Mouse (Mus musculus): ENCODE data around the gene Mapkapk3. TPM values are rescaled to one million over a fixed set of nuclear protein-coding genes. Genes with fewer than 3 reads are reported as not detected.

The Mapkapk3 gene
- polyA plus RNA-seq, 1 experiment from 2014 or later = 11.3 TPM

- no peak overlapping the region for H3K4me3 ChIP-seq (ENCODE audit: low read length)
- no peak overlapping the region for H3K27ac ChIP-seq (ENCODE audit: low read length)
- no peaks in the 10 kb centered on the region for H3K36me3 ChIP-seq (ENCODE audit: insufficient read depth, low read length)
- 58% methylated on average over 4 of the region's 4 CpGs for WGBS
- H3K4me2 ChIP-seq (replicated peaks; ENCODE audit: low read depth, low read length) = no peak overlapping the region
- H3K27me3 ChIP-seq (ENCODE audit: insufficient read depth, low read length) = no peaks in the 10 kb centered on the region
- no peak overlapping the region for H3K9ac ChIP-seq (replicated peaks; ENCODE audit: low read length)
- no peaks in the 10 kb centered on the region; the same call in 1 of the 2 replicates for H3K4me1 ChIP-seq (ENCODE audit: insufficient read depth, low read length)
- no peaks in the 10 kb centered on the region for H3K9me3 ChIP-seq (ENCODE audit: low read length)
- ATAC-seq (ENCODE audit: low FRiP score, low TSS enrichment) = no peak
These were observed 17.4 kb downstream of the Mapkapk3 start for GRCm38 (mm10) chr9:107272284-107272683.

GRCm38 (mm10) chr9:107271177-107271938 lies 18.3 kb downstream of the Mapkapk3 start:
- Histone ChIP-seq H3K9ac (replicated peaks; ENCODE audit: low read length) (no peak overlapping the region), H3K27ac (ENCODE audit: low read length) (no peak overlapping the region), H3K27me3 (ENCODE audit: insufficient read depth, low read length) (no peaks in the 10 kb centered on the region), H3K9me3 (ENCODE audit: low read length) (no peaks in the 10 kb centered on the region), H3K36me3 (ENCODE audit: insufficient read depth, low read length) (no peaks in the 10 kb centered on the region), H3K4me2 (replicated peaks; ENCODE audit: low read depth, low read length) (no peak overlapping the region), H3K4me1 (ENCODE audit: insufficient read depth, low read length) (no peaks in the 10 kb centered on the region; the same call in 1 of the 2 replicates), H3K4me3 (ENCODE audit: low read length) (no peak overlapping the region)
- 80% methylated on average over 7 of the region's 7 CpGs for WGBS
- ATAC-seq (ENCODE audit: low FRiP score, low TSS enrichment) = no peak

- 91% methylated on average over 1 of the region's 1 CpGs for WGBS
These were observed 19.9 kb downstream of the Mapkapk3 start for GRCm38 (mm10) chr9:107269772-107270171.

GRCm38 (mm10) chr9:107267721-107268402 lies 21.8 kb downstream of the Mapkapk3 start:
- H3K36me3 ChIP-seq (ENCODE audit: insufficient read depth, low read length) = no peaks in the 10 kb centered on the region
- peak; percentile 65; the same call in 1 of the 2 replicates for ATAC-seq (ENCODE audit: low FRiP score, low TSS enrichment)
- H3K4me1 ChIP-seq (ENCODE audit: insufficient read depth, low read length) = no peaks in the 10 kb centered on the region
- H3K27ac ChIP-seq (ENCODE audit: low read length) = no peak overlapping the region
- no peak overlapping the region for H3K4me2 ChIP-seq (replicated peaks; ENCODE audit: low read depth, low read length)
- no peak overlapping the region for H3K4me3 ChIP-seq (ENCODE audit: low read length)
- no peaks in the 10 kb centered on the region for H3K27me3 ChIP-seq (ENCODE audit: insufficient read depth, low read length)
- 22% methylated on average over 4 of the region's 4 CpGs for WGBS
- H3K9ac ChIP-seq (replicated peaks; ENCODE audit: low read length) = no peak overlapping the region
- no peaks in the 10 kb centered on the region for H3K9me3 ChIP-seq (ENCODE audit: low read length)

More at GRCm38 (mm10) chr9:107269772-107270171, 19.9 kb downstream of the Mapkapk3 start:
- no peak overlapping the region for H3K4me2 ChIP-seq (replicated peaks; ENCODE audit: low read depth, low read length)
- no peak overlapping the region for H3K4me3 ChIP-seq (ENCODE audit: low read length)
- H3K36me3 ChIP-seq (ENCODE audit: insufficient read depth, low read length) = no peaks in the 10 kb centered on the region
- H3K4me1 ChIP-seq (ENCODE audit: insufficient read depth, low read length) = no peaks in the 10 kb centered on the region; the same call in 1 of the 2 replicates
- no peaks in the 10 kb centered on the region for H3K27me3 ChIP-seq (ENCODE audit: insufficient read depth, low read length)
- H3K27ac ChIP-seq (ENCODE audit: low read length) = no peak overlapping the region
- no peak for ATAC-seq (ENCODE audit: low FRiP score, low TSS enrichment)
- no peaks in the 10 kb centered on the region for H3K9me3 ChIP-seq (ENCODE audit: low read length)
- H3K9ac ChIP-seq (replicated peaks; ENCODE audit: low read length) = no peak overlapping the region

GRCm38 (mm10) chr9:107267028-107267427 lies 22.6 kb downstream of the Mapkapk3 start:
- no peak for ATAC-seq (ENCODE audit: low FRiP score, low TSS enrichment)

GRCm38 (mm10) chr9:107264731-107265130 lies 24.9 kb downstream of the Mapkapk3 start:
- Histone ChIP-seq H3K4me2 (replicated peaks; ENCODE audit: low read depth, low read length) (no peak overlapping the region), H3K27ac (ENCODE audit: low read length) (no peak overlapping the region), H3K9me3 (ENCODE audit: low read length) (no peaks in the 10 kb centered on the region), H3K4me1 (ENCODE audit: insufficient read depth, low read length) (no peaks in the 10 kb centered on the region), H3K27me3 (ENCODE audit: insufficient read depth, low read length) (no peaks in the 10 kb centered on the region), H3K4me3 (ENCODE audit: low read length) (no peak overlapping the region), H3K36me3 (ENCODE audit: insufficient read depth, low read length) (no peaks in the 10 kb centered on the region), H3K9ac (replicated peaks; ENCODE audit: low read length) (no peak overlapping the region)
- ATAC-seq (ENCODE audit: low FRiP score, low TSS enrichment) = no peak
- WGBS = 48% methylated on average over 3 of the region's 3 CpGs

More at GRCm38 (mm10) chr9:107267028-107267427, 22.6 kb downstream of the Mapkapk3 start:
- Histone ChIP-seq H3K27me3 (ENCODE audit: insufficient read depth, low read length) (no peaks in the 10 kb centered on the region), H3K9me3 (ENCODE audit: low read length) (no peaks in the 10 kb centered on the region), H3K36me3 (ENCODE audit: insufficient read depth, low read length) (no peaks in the 10 kb centered on the region), H3K27ac (ENCODE audit: low read length) (no peak overlapping the region), H3K9ac (replicated peaks; ENCODE audit: low read length) (no peak overlapping the region), H3K4me3 (ENCODE audit: low read length) (no peak overlapping the region), H3K4me1 (ENCODE audit: insufficient read depth, low read length) (no peaks in the 10 kb centered on the region), H3K4me2 (replicated peaks; ENCODE audit: low read depth, low read length) (no peak overlapping the region)
- whole genome bisulfite sequencing = 44% methylated on average over 1 of the region's 1 CpGs

- H3K27me3 ChIP-seq (ENCODE audit: insufficient read depth, low read length) = no peaks in the 10 kb centered on the region
- H3K27ac ChIP-seq (ENCODE audit: low read length) = no peak overlapping the region
- no peak overlapping the region for H3K4me3 ChIP-seq (ENCODE audit: low read length)
- no peak for ATAC-seq (ENCODE audit: low FRiP score, low TSS enrichment)
- H3K9ac ChIP-seq (replicated peaks; ENCODE audit: low read length) = no peak overlapping the region
- WGBS = 82% methylated on average over 5 of the region's 5 CpGs
- H3K9me3 ChIP-seq (ENCODE audit: low read length) = no peaks in the 10 kb centered on the region
- no peaks in the 10 kb centered on the region for H3K4me1 ChIP-seq (ENCODE audit: insufficient read depth, low read length)
- no peaks in the 10 kb centered on the region for H3K36me3 ChIP-seq (ENCODE audit: insufficient read depth, low read length)
- H3K4me2 ChIP-seq (replicated peaks; ENCODE audit: low read depth, low read length) = no peak overlapping the region
These were observed 25.8 kb downstream of the Mapkapk3 start for GRCm38 (mm10) chr9:107263912-107264311.

GRCm38 (mm10) chr9:107262375-107262774 lies 27.3 kb downstream of the Mapkapk3 start:
- WGBS = 64% methylated on average over 7 of the region's 7 CpGs
- no peak overlapping the region for H3K4me2 ChIP-seq (replicated peaks; ENCODE audit: low read depth, low read length)
- no peak overlapping the region for H3K4me3 ChIP-seq (ENCODE audit: low read length)
- H3K4me1 ChIP-seq (ENCODE audit: insufficient read depth, low read length) = no peaks in the 10 kb centered on the region
- H3K9ac ChIP-seq (replicated peaks; ENCODE audit: low read length) = no peak overlapping the region
- ATAC-seq (ENCODE audit: low FRiP score, low TSS enrichment) = no peak
- no peak overlapping the region for H3K27ac ChIP-seq (ENCODE audit: low read length)
- no peaks in the 10 kb centered on the region for H3K36me3 ChIP-seq (ENCODE audit: insufficient read depth, low read length)
- H3K27me3 ChIP-seq (ENCODE audit: insufficient read depth, low read length) = no peaks in the 10 kb centered on the region
- no peaks in the 10 kb centered on the region for H3K9me3 ChIP-seq (ENCODE audit: low read length)

- no peak overlapping the region for H3K9ac ChIP-seq (replicated peaks; ENCODE audit: low read length)
- ATAC-seq (ENCODE audit: low FRiP score, low TSS enrichment) = no peak
- no peaks in the 10 kb centered on the region for H3K9me3 ChIP-seq (ENCODE audit: low read length)
- H3K4me2 ChIP-seq (replicated peaks; ENCODE audit: low read depth, low read length) = no peak overlapping the region
- WGBS = 68% methylated on average over 6 of the region's 6 CpGs
- H3K4me1 ChIP-seq (ENCODE audit: insufficient read depth, low read length) = no peaks in the 10 kb centered on the region
- H3K36me3 ChIP-seq (ENCODE audit: insufficient read depth, low read length) = no peaks in the 10 kb centered on the region
- H3K27me3 ChIP-seq (ENCODE audit: insufficient read depth, low read length) = no peaks in the 10 kb centered on the region
- H3K27ac ChIP-seq (ENCODE audit: low read length) = no peak overlapping the region
- no peak overlapping the region for H3K4me3 ChIP-seq (ENCODE audit: low read length)
These were observed 27.9 kb downstream of the Mapkapk3 start for GRCm38 (mm10) chr9:107261792-107262191.

GRCm38 (mm10) chr9:107260836-107261235 lies 28.8 kb downstream of the Mapkapk3 start:
- ATAC-seq (ENCODE audit: low FRiP score, low TSS enrichment) = no peak
- 68% methylated on average over 8 of the region's 8 CpGs for WGBS
- Histone ChIP-seq H3K27ac (ENCODE audit: low read length) (no peak overlapping the region), H3K4me2 (replicated peaks; ENCODE audit: low read depth, low read length) (no peak overlapping the region), H3K36me3 (ENCODE audit: insufficient read depth, low read length) (no peaks in the 10 kb centered on the region), H3K4me1 (ENCODE audit: insufficient read depth, low read length) (no peaks in the 10 kb centered on the region), H3K4me3 (ENCODE audit: low read length) (no peak overlapping the region), H3K27me3 (ENCODE audit: insufficient read depth, low read length) (no peaks in the 10 kb centered on the region), H3K9ac (replicated peaks; ENCODE audit: low read length) (no peak overlapping the region), H3K9me3 (ENCODE audit: low read length) (no peaks in the 10 kb centered on the region)

Data from kidney, embryonic 16.5 days (tissue).